Mouse (Mus musculus) embryonic fibroblast, embryonic 13.5 days (primary cell): Measurements from ENCODE around the gene Nhs. TPM values are rescaled to one million over a fixed set of nuclear protein-coding genes. Genes with fewer than 3 reads are reported as not detected.

Source experiments
- H3K27ac ChIP-seq: 2 replicates; pipeline ENCODE4 v1.5.1; 2012; ENCODE audit warnings: low read length, control low read depth, inconsistent platforms; ENCODE audit not compliant: insufficient read depth
- H3K4me1 ChIP-seq: 2 replicates; pipeline ENCODE4 v1.6.1; 2011; ENCODE audit warnings: low read length; ENCODE audit not compliant: control insufficient read depth, insufficient read depth
- H3K4me3 ChIP-seq: 2 replicates; pipeline ENCODE4 v1.5.1; 2011; ENCODE audit warnings: mild to moderate bottlenecking, control low read depth, low read length; ENCODE audit not compliant: insufficient read depth
- CTCF ChIP-seq: IDR thresholded peaks from 2 replicates; pipeline ENCODE4 v1.5.1; 2011; ENCODE audit warnings: mild to moderate bottlenecking, control low read depth, low read length, moderate library complexity, borderline replicate concordance; ENCODE audit not compliant: insufficient read depth
- POLR2A ChIP-seq: IDR thresholded peaks from 2 replicates; pipeline ENCODE4 v1.6.1; 2011; ENCODE audit warnings: low read depth, mild to moderate bottlenecking, control low read depth, low read length, moderate library complexity
- polyA plus RNA-seq: library from polyadenylated mRNA; stranded (reverse); fragments of >200 nt; gene quantifications from 2 replicates; pipeline ENCODE4 v1.2.4, GENCODE M21; 2011; ENCODE audit warnings: low read depth; ENCODE audit not compliant: missing spikeins, insufficient read length

Gene Nhs
- 7.5 and 10.6 TPM in 2 replicates for polyA plus RNA-seq

DNA sequence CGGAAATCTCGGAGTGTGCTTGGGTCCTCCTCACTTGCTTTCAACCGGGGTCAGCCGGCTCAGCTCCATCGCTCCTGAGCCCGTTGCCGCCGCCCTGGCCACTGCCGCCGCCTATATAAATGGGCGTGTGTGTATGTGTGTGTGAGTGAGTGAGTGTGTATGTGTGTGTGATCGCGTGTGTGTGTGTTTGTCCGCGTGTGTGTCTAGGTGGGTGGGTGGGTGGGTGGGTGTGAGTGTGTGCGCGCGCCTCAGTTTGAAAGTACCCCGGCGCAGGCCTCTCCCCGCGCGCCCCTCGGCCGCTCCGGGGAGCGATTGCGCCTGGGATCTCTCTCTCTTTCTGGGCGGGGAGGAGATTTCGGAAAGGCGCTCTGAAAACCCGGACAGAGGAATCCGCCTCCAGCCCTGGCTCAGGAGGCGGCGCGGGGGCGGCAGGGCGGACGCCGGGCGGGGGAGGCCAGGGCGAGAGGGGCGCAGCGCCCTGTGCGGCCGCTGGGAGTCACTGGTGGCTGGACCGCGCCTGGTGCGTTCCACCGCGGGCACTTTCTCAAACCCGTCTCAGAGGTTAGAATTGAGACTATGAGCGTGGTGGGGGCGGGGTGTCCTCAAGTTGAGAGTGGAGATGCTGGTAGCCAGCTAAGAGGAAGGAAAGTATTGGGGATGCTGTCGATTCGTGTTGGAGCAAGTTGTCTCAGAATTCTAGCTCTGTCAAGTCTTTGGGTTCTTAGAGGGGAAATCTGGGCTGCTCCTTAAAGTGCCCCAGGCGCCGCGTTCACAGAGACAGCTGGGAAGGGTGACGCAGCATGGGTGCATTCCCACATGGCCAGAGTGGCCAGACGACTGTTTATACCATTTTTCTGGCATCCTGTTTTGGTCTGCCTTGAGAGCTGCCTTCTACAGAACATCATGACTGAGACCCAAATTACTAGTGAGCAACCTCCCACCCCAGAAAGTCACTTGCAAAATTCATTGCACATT is at the start of gene Nhs:
Nhs (minus strand) TSS at position 94 of the 975 bp plus-strand sequence.
- Histone ChIP-seq H3K27ac (peak within 1 kb of the TSS; percentile 80), H3K4me1 (no peaks in the 10 kb centered on the region), H3K4me3 (peak within 1 kb of the TSS; percentile 72)
- 0 out of 2 replicates have a peak, but pooled peaks have one; percentile 12 for TF ChIP-seq CTCF
- TF ChIP-seq POLR2A: no peak

DNA sequence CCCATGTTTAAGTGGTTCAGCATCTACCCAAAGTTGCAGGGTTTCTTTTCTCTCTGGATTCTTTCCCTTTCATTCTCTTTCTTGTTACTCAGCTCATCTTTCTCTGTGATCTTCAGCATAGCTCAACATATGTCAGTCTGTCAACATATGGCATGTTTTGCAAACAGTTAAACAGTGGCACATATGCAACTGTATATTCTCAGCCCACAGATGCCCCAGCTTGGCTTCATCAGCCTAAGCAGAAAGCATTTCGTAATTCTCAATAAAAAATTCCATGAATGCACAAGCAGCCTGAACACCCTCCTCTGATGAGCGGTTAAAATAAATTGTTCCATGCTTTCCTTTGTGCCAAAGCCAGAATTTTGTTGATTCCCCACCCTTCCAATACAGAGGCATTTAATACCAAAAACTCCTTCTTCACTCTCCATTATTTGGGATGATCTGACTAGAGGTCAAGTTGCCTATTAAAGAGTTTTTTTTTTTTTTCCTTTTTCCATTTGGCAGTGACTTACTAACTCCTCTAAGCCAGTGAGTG is 46.9 kb upstream of the Nhs start:
- TF ChIP-seq CTCF (no peak), POLR2A (no peak)
- no peak overlapping the region for H3K4me3 ChIP-seq
- no peaks in the 10 kb centered on the region for H3K4me1 ChIP-seq
- H3K27ac ChIP-seq: no peak overlapping the region

DNA sequence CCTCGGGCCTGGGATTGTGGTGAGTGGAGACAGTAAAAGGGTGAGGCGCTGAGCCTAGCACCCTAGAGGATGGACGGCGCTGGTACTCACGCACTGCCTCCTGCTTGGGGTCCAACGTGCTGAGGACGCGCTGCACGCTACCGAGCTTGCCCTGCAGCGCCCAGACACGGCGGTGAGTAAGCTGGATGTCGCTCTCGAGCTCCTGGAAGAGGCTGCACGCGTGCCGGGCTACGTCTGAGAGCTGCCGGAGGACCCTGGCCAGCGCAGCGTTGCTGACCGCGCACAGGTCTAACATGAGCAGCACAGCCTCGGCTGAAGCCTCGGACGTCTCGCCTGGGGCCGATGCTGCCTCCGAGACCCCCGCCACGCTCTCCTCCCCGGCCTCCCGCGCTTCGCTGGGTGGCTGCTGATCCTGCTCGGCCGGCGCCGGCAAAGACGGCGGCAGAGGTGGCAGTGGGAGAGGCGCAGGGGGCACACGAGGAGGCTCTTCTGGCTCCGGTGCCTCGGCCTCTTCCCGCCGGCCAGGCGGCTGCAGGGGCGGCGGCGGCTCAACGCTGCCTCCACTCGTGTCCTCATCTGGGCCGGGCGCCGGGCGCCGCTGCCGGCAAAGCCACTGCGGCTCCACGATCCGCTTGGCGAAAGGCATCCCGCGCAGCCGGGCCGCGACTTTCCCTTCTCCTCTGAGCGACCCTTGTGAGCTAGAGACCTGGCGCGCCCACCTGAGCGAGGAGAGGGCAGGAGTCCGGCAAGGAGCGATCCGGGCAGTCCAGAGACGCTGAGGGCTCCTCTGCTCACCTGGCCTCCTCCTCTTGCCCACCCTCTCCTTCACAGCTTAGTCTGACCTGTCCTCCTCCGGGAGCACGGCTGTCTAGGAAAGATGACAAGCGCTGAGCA is 540 bp downstream of the Nhs start:
- H3K4me1 ChIP-seq: no peaks in the 10 kb centered on the region
- H3K4me3 ChIP-seq: peak overlapping the region; percentile 72
- H3K27ac ChIP-seq: peak overlapping the region; percentile 80
- no peak for TF ChIP-seq POLR2A
- TF ChIP-seq CTCF: peak; percentile 12; the same call in 1 of the 2 replicates

DNA sequence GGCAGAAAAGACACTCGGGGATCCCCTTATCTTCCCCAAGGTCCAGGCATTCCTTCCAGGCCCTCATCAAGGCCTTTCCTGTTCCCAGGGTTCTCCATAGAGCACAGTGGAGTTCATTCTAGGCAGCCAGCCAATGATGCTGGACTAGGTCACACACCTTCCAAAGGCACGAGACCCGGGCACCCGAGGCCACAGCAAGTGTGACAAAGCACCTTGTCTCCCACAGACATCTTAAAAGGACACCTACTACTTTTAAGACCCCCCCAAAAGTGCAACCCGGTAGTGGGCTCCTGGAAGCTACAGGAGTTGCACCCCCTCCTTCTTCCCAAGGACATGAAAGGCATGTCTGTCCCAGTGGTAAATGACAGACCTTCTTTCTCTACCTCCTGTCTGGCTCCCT is 1.4 kb downstream of the Nhs start:
- Histone ChIP-seq H3K4me3 (peak overlapping the region; percentile 72), H3K27ac (no peak overlapping the region), H3K4me1 (no peaks in the 10 kb centered on the region)
- no peak for TF ChIP-seq CTCF
- TF ChIP-seq POLR2A: no peak

DNA sequence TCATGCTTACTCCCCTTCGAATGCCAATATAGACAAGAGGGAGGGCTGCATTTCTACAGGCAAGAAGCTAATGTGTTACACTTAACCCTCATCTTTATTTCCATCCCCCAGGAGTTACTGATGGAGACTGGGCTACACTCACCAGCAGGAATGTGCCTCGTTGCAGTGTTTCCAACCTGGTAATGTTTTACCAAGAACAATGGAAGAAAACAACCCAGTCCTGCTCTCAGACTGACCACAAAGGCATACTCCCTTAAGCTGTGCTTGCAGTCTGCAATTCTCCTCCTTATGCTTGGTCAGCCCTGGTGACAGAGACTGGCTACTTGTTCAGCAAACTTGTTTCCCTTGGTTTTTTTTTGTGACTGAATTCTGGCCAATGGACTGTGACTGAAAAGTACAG is 21.7 kb downstream of the Nhs start:
- Histone ChIP-seq H3K27ac (no peak overlapping the region), H3K4me1 (no peaks in the 10 kb centered on the region), H3K4me3 (no peak overlapping the region)
- no peak for TF ChIP-seq POLR2A
- TF ChIP-seq CTCF: no peak

DNA sequence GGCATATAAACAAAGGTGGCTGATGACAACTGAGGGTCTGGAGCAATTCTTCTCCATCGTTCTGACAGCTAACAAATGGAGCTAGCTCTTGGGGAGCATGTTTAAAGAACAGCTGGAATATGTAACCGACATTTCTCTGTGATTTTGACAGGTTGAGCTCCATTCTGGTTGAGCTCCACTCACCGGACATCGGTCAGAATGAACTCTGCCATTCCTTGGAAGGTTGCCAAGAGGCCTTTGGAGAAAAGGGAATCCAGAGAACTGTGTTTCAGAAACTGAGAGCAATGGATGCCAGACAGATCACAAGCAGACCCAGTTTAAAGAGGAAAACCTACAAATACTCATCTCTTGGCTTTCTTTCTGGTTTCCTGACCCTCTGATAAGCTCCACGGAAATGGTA is 46.3 kb downstream of the Nhs start:
- H3K4me1 ChIP-seq: no peaks in the 10 kb centered on the region
- no peak overlapping the region for H3K4me3 ChIP-seq
- no peak for TF ChIP-seq POLR2A
- TF ChIP-seq CTCF: no peak
- no peak overlapping the region for H3K27ac ChIP-seq

DNA sequence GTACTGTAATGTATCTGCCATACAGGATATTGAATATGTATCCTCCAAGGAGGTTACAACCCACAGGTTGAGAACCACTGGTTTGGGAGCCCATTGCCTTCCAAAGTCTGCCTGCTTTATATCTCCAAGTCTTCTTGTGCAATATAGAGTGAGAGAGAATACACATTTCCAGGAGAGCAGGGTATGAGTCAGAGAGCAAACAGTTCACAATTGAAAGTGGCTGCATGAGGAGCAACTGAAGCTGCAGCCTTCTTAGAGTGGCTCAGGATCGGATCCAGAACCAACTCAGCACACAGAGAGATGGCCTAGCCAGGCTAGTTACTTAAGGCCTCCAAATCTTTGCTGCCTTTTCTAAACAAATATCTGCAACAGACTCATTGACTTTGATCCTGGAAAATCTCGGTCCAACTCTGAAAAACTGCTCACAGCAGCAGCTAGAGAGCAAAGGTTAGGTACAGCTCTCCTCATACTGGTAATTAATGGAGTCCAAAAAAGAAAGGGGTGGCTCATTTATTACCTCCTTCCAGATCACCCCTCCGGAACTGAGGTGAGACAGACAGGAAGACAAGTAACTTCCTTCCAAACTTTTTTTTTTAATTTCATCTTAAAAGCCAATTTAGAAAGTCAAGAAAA is 56.6 kb downstream of the Nhs start:
- H3K4me3 ChIP-seq: no peak overlapping the region
- peak overlapping the region; percentile 34; the same call in 1 of the 2 replicates for H3K27ac ChIP-seq
- H3K4me1 ChIP-seq: no peaks in the 10 kb centered on the region
- TF ChIP-seq CTCF (no peak), POLR2A (no peak)

DNA sequence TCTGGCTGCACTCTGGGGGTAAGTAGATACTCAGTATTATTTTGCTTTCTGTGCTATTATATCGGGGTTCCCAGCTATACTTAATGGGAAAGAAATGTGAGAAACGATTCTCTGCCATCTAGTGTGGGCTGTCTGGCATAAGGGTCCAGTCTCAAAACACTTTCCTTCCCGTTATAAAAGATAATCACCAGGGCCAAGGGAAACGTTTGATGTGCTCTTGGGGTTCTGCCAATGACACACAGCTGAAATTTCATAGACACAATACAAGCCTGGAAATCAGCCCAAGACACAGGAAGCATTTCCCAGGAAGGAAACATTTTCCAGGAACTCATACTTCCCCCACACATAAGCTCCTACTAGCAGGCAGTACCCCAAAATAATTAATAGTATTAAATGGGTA is 61.2 kb downstream of the Nhs start:
- TF ChIP-seq POLR2A (no peak), CTCF (no peak)
- Histone ChIP-seq H3K4me1 (no peaks in the 10 kb centered on the region), H3K4me3 (no peak overlapping the region)

DNA sequence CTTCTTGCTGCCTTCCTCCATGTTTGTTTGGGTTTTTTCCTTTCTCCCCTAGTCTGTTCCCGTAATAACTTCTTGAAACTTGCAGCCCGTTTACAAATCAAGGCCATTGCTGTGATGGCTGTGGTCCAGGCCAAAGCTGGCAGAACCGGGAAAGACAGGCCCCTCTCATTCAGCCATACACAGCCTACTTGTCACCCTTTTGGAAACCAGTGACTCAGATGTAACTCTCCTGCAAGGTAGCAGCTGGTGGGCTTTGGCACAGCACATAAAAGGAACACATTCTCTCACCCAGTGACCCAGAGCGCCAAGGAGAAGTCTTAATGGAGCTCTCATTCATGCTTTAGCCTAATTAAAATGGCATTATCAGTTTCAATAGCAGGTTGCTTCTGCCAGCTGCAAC is 72.2 kb downstream of the Nhs start:
- H3K4me3 ChIP-seq: no peak overlapping the region
- no peaks in the 10 kb centered on the region; the same call in 1 of the 2 replicates for H3K4me1 ChIP-seq
- no peak overlapping the region for H3K27ac ChIP-seq
- TF ChIP-seq CTCF (no peak), POLR2A (no peak)

More for the DNA sequence above, 61.2 kb downstream of the Nhs start:
- H3K27ac ChIP-seq: no peak overlapping the region
